Mouse (Mus musculus): ENCODE results near the gene Arhgef9. TPM values are rescaled to one million over a fixed set of nuclear protein-coding genes. Genes with fewer than 3 reads are reported as not detected.

Gene Arhgef9
- polyA plus RNA-seq (2012; rRNA removed), result 22.7 and 27.7 TPM in 2 replicates
- polyA plus RNA-seq (2014; fragmentation: Nextera tagmentation; extraction: Ambion mirVana), result 15.7 and 23.9 TPM in 2 replicates

GRCm38 (mm10) chrX:95196104-95196919 lies at the start of gene Arhgef9:
Arhgef9 (minus strand) TSS chrX:95196856.
- Histone ChIP-seq H3K4me3 (replicated peaks; ENCODE audit: low read length) (peak within 1 kb of the TSS; percentile 42), H3K4me2 (replicated peaks; ENCODE audit: low read depth, low read length, severe bottlenecking) (peak within 1 kb of the TSS; percentile 52), H3K27me3 (ENCODE audit: control insufficient read depth, insufficient read depth, low read length) (no peaks in the 10 kb centered on the region), H3K27ac (replicated peaks; ENCODE audit: low read depth, low read length) (peak within 1 kb of the TSS; percentile 43; the same call in 1 of the 2 replicates), H3K4me1 (ENCODE audit: control insufficient read depth, insufficient read depth, low read length) (no peaks in the 10 kb centered on the region), H3K36me3 (ENCODE audit: control insufficient read depth, insufficient read depth, low read length) (no peaks in the 10 kb centered on the region), H3K9me3 (ENCODE audit: control insufficient read depth, low read length) (no peaks in the 10 kb centered on the region), H3K9ac (ENCODE audit: low read depth, low read length, severe bottlenecking) (peak within 1 kb of the TSS; percentile 53)
- ATAC-seq (ENCODE audit: low FRiP score, low read depth), result peak; percentile 65
- TF ChIP-seq POLR2A (IDR thresholded peaks at IDR 0.05; ENCODE audit: borderline replicate concordance, extremely low read depth, insufficient read depth, insufficient read length), result no peak
- DNase-seq (ENCODE audit: low spot score), result no peak
- 15% methylated on average over 19 of the region's 24 CpGs for WGBS

- TF ChIP-seq POLR2A (IDR thresholded peaks at IDR 0.05; ENCODE audit: borderline replicate concordance, extremely low read depth, insufficient read depth, insufficient read length), result no peak
- H3K4me3 ChIP-seq (replicated peaks; ENCODE audit: low read length), result no peak overlapping the region
- no peaks in the 10 kb centered on the region for H3K9me3 ChIP-seq (ENCODE audit: control insufficient read depth, low read length)
- no peak for ATAC-seq (ENCODE audit: low FRiP score, low read depth)
- no peak overlapping the region for H3K9ac ChIP-seq (ENCODE audit: low read depth, low read length, severe bottlenecking)
- H3K4me1 ChIP-seq (ENCODE audit: control insufficient read depth, insufficient read depth, low read length), result no peaks in the 10 kb centered on the region
- H3K27me3 ChIP-seq (ENCODE audit: control insufficient read depth, insufficient read depth, low read length), result no peaks in the 10 kb centered on the region
- H3K36me3 ChIP-seq (ENCODE audit: control insufficient read depth, insufficient read depth, low read length), result no peaks in the 10 kb centered on the region
- DNase-seq (ENCODE audit: low spot score), result no peak
- no peak overlapping the region for H3K27ac ChIP-seq (replicated peaks; ENCODE audit: low read depth, low read length)
- H3K4me2 ChIP-seq (replicated peaks; ENCODE audit: low read depth, low read length, severe bottlenecking), result no peak overlapping the region
Measured at GRCm38 (mm10) chrX:95238896-95239295, 42.2 kb upstream of the Arhgef9 start.

GRCm38 (mm10) chrX:95195363-95196103 lies 1.1 kb downstream of the Arhgef9 start:
- DNase-seq (ENCODE audit: low spot score) (no peak), ATAC-seq (ENCODE audit: low FRiP score, low read depth) (no peak)
- peak overlapping the region; percentile 52 for H3K4me2 ChIP-seq (replicated peaks; ENCODE audit: low read depth, low read length, severe bottlenecking)
- no peaks in the 10 kb centered on the region for H3K9me3 ChIP-seq (ENCODE audit: control insufficient read depth, low read length)
- H3K4me1 ChIP-seq (ENCODE audit: control insufficient read depth, insufficient read depth, low read length), result no peaks in the 10 kb centered on the region
- H3K27ac ChIP-seq (replicated peaks; ENCODE audit: low read depth, low read length), result peak overlapping the region; percentile 43; the same call in 1 of the 2 replicates
- H3K36me3 ChIP-seq (ENCODE audit: control insufficient read depth, insufficient read depth, low read length), result no peaks in the 10 kb centered on the region
- 43% methylated on average over 3 of the region's 3 CpGs for WGBS
- H3K4me3 ChIP-seq (replicated peaks; ENCODE audit: low read length), result peak overlapping the region; percentile 42
- no peaks in the 10 kb centered on the region for H3K27me3 ChIP-seq (ENCODE audit: control insufficient read depth, insufficient read depth, low read length)
- peak overlapping the region; percentile 53 for H3K9ac ChIP-seq (ENCODE audit: low read depth, low read length, severe bottlenecking)
- no peak for TF ChIP-seq POLR2A (IDR thresholded peaks at IDR 0.05; ENCODE audit: borderline replicate concordance, extremely low read depth, insufficient read depth, insufficient read length)

- Histone ChIP-seq H3K9ac (ENCODE audit: low read depth, low read length, severe bottlenecking) (no peak overlapping the region), H3K27me3 (ENCODE audit: control insufficient read depth, insufficient read depth, low read length) (no peaks in the 10 kb centered on the region), H3K4me1 (ENCODE audit: control insufficient read depth, insufficient read depth, low read length) (no peaks in the 10 kb centered on the region), H3K4me3 (replicated peaks; ENCODE audit: low read length) (no peak overlapping the region), H3K9me3 (ENCODE audit: control insufficient read depth, low read length) (no peaks in the 10 kb centered on the region), H3K27ac (replicated peaks; ENCODE audit: low read depth, low read length) (no peak overlapping the region), H3K36me3 (ENCODE audit: control insufficient read depth, insufficient read depth, low read length) (no peaks in the 10 kb centered on the region), H3K4me2 (replicated peaks; ENCODE audit: low read depth, low read length, severe bottlenecking) (no peak overlapping the region)
- 12% methylated on average over 3 of the region's 3 CpGs for WGBS
- DNase-seq (ENCODE audit: low spot score) (no peak), ATAC-seq (ENCODE audit: low FRiP score, low read depth) (no peak)
- no peak for TF ChIP-seq POLR2A (IDR thresholded peaks at IDR 0.05; ENCODE audit: borderline replicate concordance, extremely low read depth, insufficient read depth, insufficient read length)
Measured at GRCm38 (mm10) chrX:95175978-95176377, 20.7 kb downstream of the Arhgef9 start.

GRCm38 (mm10) chrX:95166317-95166716 lies 30.3 kb downstream of the Arhgef9 start:
- Histone ChIP-seq H3K4me3 (replicated peaks; ENCODE audit: low read length) (peak overlapping the region; percentile 46), H3K27ac (replicated peaks; ENCODE audit: low read depth, low read length) (peak overlapping the region; percentile 82), H3K36me3 (ENCODE audit: control insufficient read depth, insufficient read depth, low read length) (no peaks in the 10 kb centered on the region), H3K9ac (ENCODE audit: low read depth, low read length, severe bottlenecking) (peak overlapping the region; percentile 58), H3K9me3 (ENCODE audit: control insufficient read depth, low read length) (no peaks in the 10 kb centered on the region), H3K27me3 (ENCODE audit: control insufficient read depth, insufficient read depth, low read length) (no peaks in the 10 kb centered on the region), H3K4me2 (replicated peaks; ENCODE audit: low read depth, low read length, severe bottlenecking) (peak overlapping the region; percentile 59), H3K4me1 (ENCODE audit: control insufficient read depth, insufficient read depth, low read length) (no peaks in the 10 kb centered on the region)
- peak; percentile 99 for ATAC-seq (ENCODE audit: low FRiP score, low read depth)
- WGBS, result 16% methylated on average over 16 of the region's 16 CpGs
- peak; percentile 93 for DNase-seq (ENCODE audit: low spot score)
- peak; percentile 52; the same call in 1 of the 2 replicates for TF ChIP-seq POLR2A (IDR thresholded peaks at IDR 0.05; ENCODE audit: borderline replicate concordance, extremely low read depth, insufficient read depth, insufficient read length)

Measured in limb, embryonic 14.5 days (tissue).